Mouse (Mus musculus): Measurements from ENCODE around the gene Rnf216. TPM values are rescaled to one million over a fixed set of nuclear protein-coding genes. Genes with fewer than 3 reads are reported as not detected.

The Rnf216 gene
- polyA plus RNA-seq, 1 experiment: 33.8 TPM

DNA sequence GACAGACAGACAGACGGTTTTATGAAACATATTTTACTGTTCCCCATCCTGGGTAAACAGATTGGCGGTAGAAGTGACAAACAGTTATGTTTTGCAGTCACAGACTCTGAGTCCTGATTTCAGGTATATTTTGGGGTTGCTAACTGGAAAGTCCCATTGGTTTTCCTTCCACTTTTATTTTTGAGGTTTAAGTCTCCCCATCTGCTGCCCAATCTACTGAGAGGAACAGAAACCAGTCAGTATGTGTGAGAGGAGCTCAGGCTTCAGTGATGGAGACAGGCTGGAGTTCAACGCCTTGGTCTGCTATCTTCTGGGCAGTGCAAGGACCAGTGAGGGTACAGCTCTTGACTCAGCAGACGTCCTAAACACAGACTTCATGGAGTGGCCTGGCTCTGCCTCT lies 74.0 kb downstream of the Rnf216 start:
- DNase-seq: no peak
- no peak for TF ChIP-seq POLR2A (IDR thresholded peaks at IDR 0.05; ENCODE audit: borderline replicate concordance, insufficient read depth, low read length)
- no peak for TF ChIP-seq CTCF (IDR thresholded peaks at IDR 0.05; ENCODE audit: borderline replicate concordance, insufficient read depth, low read depth, low read length)
- H3K4me3 ChIP-seq (replicated peaks; ENCODE audit: insufficient read depth, low read depth, low read length): no peak overlapping the region
- H3K27me3 ChIP-seq (ENCODE audit: control insufficient read depth, insufficient read depth, low read length): no peaks in the 10 kb centered on the region
- H3K27ac ChIP-seq (ENCODE audit: insufficient read depth, low read length): no peak overlapping the region
- WGBS: 87% methylated on average over 4 of the region's 4 CpGs
- no peaks in the 10 kb centered on the region for H3K4me1 ChIP-seq (ENCODE audit: control insufficient read depth, insufficient read depth, low read length)

DNA sequence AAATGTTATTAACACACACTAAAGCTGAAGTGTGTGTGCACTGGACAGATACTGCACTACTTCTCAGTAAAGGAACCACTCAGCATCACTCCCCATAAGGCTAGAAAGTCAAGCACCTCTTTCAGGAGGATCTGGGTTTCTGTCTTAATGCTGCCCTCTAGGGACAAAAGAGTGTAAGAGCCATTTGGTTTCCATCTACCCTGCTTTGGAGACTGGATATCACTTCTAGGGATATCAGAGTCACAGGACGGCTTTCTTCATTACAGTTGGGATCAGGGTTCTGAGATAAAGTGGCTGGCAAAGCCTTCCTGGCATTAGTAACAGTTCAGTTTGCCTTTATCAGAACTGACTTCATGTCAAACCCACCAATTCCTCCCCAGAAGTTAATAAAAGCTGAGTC lies 75.6 kb downstream of the Rnf216 start:
- Histone ChIP-seq H3K4me1 (ENCODE audit: control insufficient read depth, insufficient read depth, low read length) (no peaks in the 10 kb centered on the region), H3K27ac (ENCODE audit: insufficient read depth, low read length) (no peak overlapping the region), H3K27me3 (ENCODE audit: control insufficient read depth, insufficient read depth, low read length) (no peaks in the 10 kb centered on the region), H3K4me3 (replicated peaks; ENCODE audit: insufficient read depth, low read depth, low read length) (no peak overlapping the region)
- DNase-seq: peak in 1 of 2 experiments; percentile 59
- TF ChIP-seq POLR2A (IDR thresholded peaks at IDR 0.05; ENCODE audit: borderline replicate concordance, insufficient read depth, low read length) (no peak), CTCF (IDR thresholded peaks at IDR 0.05; ENCODE audit: borderline replicate concordance, insufficient read depth, low read depth, low read length) (peak; percentile 55; the same call in 1 of the 2 replicates)
- 25% methylated on average over 1 of the region's 1 CpGs for whole genome bisulfite sequencing

DNA sequence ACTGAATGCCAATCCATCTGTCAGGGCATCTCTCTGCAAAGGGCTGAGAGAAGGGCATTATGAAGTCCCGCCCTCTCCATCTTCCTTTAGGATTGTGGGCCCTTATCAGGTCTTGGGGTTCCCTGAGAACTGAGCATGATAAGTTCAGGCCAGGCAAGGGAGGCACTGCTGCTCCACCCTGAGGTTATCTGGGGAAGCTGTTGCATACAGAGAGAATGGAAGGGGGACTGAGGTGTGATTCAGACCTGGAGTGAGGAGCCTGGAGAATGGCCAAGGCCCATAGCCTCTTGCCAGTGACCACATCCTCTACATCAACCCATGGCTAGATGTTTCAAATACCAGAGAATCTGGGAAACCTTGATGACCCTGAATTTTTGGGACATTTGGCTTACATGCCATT lies 76.7 kb downstream of the Rnf216 start:
- WGBS: 87% methylated on average over 1 of the region's 1 CpGs

DNA sequence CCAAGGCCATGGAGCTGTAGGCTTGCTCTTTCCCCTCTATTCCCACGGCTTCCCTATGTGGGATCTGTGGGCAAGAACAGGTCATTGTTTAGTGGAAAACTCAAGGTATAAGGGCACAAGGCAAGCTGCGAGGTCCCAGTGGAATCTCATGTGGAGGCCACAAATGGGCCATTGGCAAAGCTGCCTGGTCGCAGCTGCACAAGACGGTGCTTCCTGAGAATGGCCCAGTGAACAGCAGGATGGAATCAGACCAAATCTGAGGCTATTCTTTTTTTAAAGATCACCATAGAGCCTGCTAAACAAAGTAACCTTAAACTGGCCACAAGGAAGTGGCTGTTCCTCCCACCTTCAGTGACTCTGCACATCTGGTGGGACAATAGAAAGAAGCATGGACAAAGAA lies 77.5 kb downstream of the Rnf216 start:
- WGBS: 66% methylated on average over 4 of the region's 4 CpGs
- Histone ChIP-seq H3K4me3 (replicated peaks; ENCODE audit: insufficient read depth, low read depth, low read length) (no peak overlapping the region), H3K27ac (ENCODE audit: insufficient read depth, low read length) (no peak overlapping the region), H3K27me3 (ENCODE audit: control insufficient read depth, insufficient read depth, low read length) (no peaks in the 10 kb centered on the region), H3K4me1 (ENCODE audit: control insufficient read depth, insufficient read depth, low read length) (no peaks in the 10 kb centered on the region)
- DNase-seq: no peak
- TF ChIP-seq CTCF (IDR thresholded peaks at IDR 0.05; ENCODE audit: borderline replicate concordance, insufficient read depth, low read depth, low read length): no peak
- TF ChIP-seq POLR2A (IDR thresholded peaks at IDR 0.05; ENCODE audit: borderline replicate concordance, insufficient read depth, low read length): no peak

More for the DNA sequence above, 76.7 kb downstream of the Rnf216 start:
- Histone ChIP-seq H3K27me3 (ENCODE audit: control insufficient read depth, insufficient read depth, low read length) (no peaks in the 10 kb centered on the region), H3K4me3 (replicated peaks; ENCODE audit: insufficient read depth, low read depth, low read length) (no peak overlapping the region), H3K4me1 (ENCODE audit: control insufficient read depth, insufficient read depth, low read length) (no peaks in the 10 kb centered on the region), H3K27ac (ENCODE audit: insufficient read depth, low read length) (no peak overlapping the region)
- TF ChIP-seq CTCF (IDR thresholded peaks at IDR 0.05; ENCODE audit: borderline replicate concordance, insufficient read depth, low read depth, low read length) (no peak), POLR2A (IDR thresholded peaks at IDR 0.05; ENCODE audit: borderline replicate concordance, insufficient read depth, low read length) (no peak)
- DNase-seq: no peak

DNA sequence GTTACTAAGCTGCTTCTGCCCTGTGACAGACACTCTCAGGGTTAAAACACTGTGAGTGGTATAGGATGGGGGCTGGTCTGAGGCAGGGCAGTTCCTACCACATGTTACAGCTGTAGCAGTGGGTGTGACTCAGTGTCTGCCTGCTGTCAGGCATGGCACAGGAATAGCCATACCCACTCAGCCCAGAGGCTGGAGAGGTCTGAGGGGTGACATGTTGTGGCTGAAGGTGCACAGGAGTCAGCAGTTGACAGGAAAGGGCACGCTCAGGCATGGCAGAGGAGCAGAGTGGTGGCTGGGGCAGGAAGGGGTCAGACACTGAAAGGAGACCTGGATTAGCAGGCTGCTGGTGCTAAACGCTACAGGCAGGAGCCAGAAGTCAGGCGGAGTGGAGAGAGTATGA lies 78.7 kb downstream of the Rnf216 start:
- whole genome bisulfite sequencing: 84% methylated on average over 3 of the region's 3 CpGs
- Histone ChIP-seq H3K27ac (ENCODE audit: insufficient read depth, low read length) (no peak overlapping the region), H3K4me3 (replicated peaks; ENCODE audit: insufficient read depth, low read depth, low read length) (no peak overlapping the region), H3K27me3 (ENCODE audit: control insufficient read depth, insufficient read depth, low read length) (no peaks in the 10 kb centered on the region), H3K4me1 (ENCODE audit: control insufficient read depth, insufficient read depth, low read length) (no peaks in the 10 kb centered on the region)
- TF ChIP-seq CTCF (IDR thresholded peaks at IDR 0.05; ENCODE audit: borderline replicate concordance, insufficient read depth, low read depth, low read length) (no peak), POLR2A (IDR thresholded peaks at IDR 0.05; ENCODE audit: borderline replicate concordance, insufficient read depth, low read length) (no peak)
- DNase-seq: no peak

DNA sequence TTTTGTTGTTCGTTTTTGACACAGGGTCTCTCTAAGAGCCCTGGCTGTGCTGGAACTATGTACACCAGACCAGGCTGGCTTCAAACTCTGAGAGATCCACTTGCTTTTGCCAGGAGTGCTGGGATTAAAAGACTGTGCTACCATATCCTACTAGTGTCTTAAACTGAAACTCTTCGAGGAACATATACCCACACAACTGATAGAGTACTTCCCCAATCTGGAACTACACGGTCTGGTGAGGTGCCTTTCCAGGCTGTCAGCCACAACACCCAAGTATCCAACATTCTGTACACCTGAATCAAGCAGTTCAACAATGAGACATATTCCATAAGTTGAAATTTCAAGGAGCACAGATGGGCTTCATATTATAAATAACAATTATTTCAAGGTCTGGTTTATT lies 79.5 kb downstream of the Rnf216 start:
- 86% methylated on average over 3 of the region's 3 CpGs for WGBS
- no peak for TF ChIP-seq POLR2A (IDR thresholded peaks at IDR 0.05; ENCODE audit: borderline replicate concordance, insufficient read depth, low read length)
- Histone ChIP-seq H3K4me3 (replicated peaks; ENCODE audit: insufficient read depth, low read depth, low read length) (no peak overlapping the region), H3K27me3 (ENCODE audit: control insufficient read depth, insufficient read depth, low read length) (no peaks in the 10 kb centered on the region), H3K27ac (ENCODE audit: insufficient read depth, low read length) (no peak overlapping the region), H3K4me1 (ENCODE audit: control insufficient read depth, insufficient read depth, low read length) (no peaks in the 10 kb centered on the region)
- no peak for DNase-seq

DNA sequence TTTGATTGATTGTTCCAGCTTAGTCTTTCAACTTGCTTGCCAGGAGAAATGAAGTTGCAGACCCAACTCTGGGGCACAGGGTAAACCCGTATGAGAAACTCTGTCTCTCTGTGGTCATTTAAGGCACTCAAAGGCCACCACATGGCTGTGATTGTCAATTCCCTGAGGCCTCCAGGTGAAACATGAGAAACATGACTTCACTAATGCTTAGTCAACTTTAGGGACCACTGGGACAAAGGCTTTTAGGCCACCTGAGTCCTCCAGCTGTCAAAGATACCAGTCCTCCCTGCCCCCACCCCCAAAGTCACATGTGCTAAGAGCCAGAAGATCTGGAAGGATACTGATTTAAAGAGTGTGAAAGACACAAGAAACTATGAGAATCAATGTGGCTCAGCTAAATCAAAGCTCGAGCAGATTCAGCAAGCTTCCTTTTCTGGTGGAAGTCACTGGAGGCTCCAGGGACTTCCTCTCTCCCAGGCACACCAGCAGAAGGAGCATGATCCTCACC lies 80.1 kb downstream of the Rnf216 start:
- WGBS: 51% methylated on average over 2 of the region's 2 CpGs
- H3K27me3 ChIP-seq (ENCODE audit: control insufficient read depth, insufficient read depth, low read length): no peaks in the 10 kb centered on the region
- TF ChIP-seq CTCF (IDR thresholded peaks at IDR 0.05; ENCODE audit: borderline replicate concordance, insufficient read depth, low read depth, low read length) (no peak), POLR2A (IDR thresholded peaks at IDR 0.05; ENCODE audit: borderline replicate concordance, insufficient read depth, low read length) (no peak)
- H3K27ac ChIP-seq (ENCODE audit: insufficient read depth, low read length): no peak overlapping the region
- DNase-seq: no peak
- H3K4me3 ChIP-seq (replicated peaks; ENCODE audit: insufficient read depth, low read depth, low read length): no peak overlapping the region
- no peaks in the 10 kb centered on the region for H3K4me1 ChIP-seq (ENCODE audit: control insufficient read depth, insufficient read depth, low read length)

DNA sequence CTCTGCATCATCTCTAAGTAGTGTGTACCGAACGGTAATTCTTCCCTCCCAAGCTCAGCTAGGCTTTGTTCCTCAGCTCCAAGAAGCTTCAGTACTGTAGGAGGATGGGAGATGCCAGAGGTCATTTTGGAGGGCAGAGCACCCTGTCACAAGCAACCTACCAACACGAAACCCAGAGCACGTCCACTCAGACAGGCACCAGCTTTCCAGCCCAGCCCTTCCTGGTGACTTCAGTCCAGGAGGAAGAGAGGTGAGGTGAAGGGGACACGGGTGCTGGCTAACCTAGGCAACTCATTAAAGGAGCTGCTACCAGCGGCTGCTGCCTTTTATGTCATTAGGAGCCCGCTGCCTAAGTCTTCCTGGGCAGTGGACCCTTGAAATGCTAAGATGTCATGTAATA lies 81.1 kb downstream of the Rnf216 start:
- Histone ChIP-seq H3K4me1 (ENCODE audit: control insufficient read depth, insufficient read depth, low read length) (no peaks in the 10 kb centered on the region), H3K4me3 (replicated peaks; ENCODE audit: insufficient read depth, low read depth, low read length) (no peak overlapping the region), H3K27me3 (ENCODE audit: control insufficient read depth, insufficient read depth, low read length) (no peaks in the 10 kb centered on the region), H3K27ac (ENCODE audit: insufficient read depth, low read length) (no peak overlapping the region)
- TF ChIP-seq CTCF (IDR thresholded peaks at IDR 0.05; ENCODE audit: borderline replicate concordance, insufficient read depth, low read depth, low read length) (no peak), POLR2A (IDR thresholded peaks at IDR 0.05; ENCODE audit: borderline replicate concordance, insufficient read depth, low read length) (no peak)
- DNase-seq: no peak
- 64% methylated on average over 7 of the region's 7 CpGs for WGBS

All from cerebellum, adult 2 months (tissue).